Mouse (Mus musculus) bone marrow, adult 2 months (tissue): ENCODE measurements around the gene Tmem262.

ENCODE experiments used
- CTCF ChIP-seq: fragments of 200-500 bp; IDR thresholded peaks from 2 replicates; pipeline ENCODE4 v1.5.1; 2011; ENCODE audit warnings: low read length, control low read depth; ENCODE audit not compliant: control insufficient read depth, insufficient read depth
- POLR2A ChIP-seq: fragments of 200-500 bp; IDR thresholded peaks from 2 replicates; pipeline ENCODE4 v1.6.1; 2011; ENCODE audit warnings: low read depth, mild to moderate bottlenecking, control low read depth, low read length, borderline replicate concordance; ENCODE audit not compliant: control insufficient read depth

- no peak for TF ChIP-seq POLR2A
- no peak for TF ChIP-seq CTCF
Observed at GRCm38 (mm10) chr19:6123330-6123729, 43.5 kb downstream of the Tmem262 start.
